Mouse (Mus musculus): ENCODE measurements around the gene Cpeb1.

Cpeb1 gene

DNA sequence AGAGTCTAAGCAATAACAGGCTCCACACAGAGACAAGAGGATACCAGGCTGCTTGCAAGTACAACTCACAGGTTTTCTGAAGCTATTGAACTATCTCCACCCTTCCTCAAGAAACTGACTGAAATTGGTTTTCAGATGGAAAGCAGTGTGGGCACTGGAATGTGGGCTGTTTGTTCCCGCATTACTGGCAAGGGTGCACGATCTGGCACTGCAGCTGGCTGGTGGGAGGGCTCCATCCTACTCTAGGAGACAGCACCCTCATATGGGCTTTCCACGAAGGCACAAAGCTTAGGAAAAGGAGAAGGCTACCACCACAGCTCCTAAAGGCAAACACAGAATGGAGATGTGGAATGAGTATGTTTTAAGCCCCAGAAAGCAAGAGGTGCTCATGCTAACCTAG, 85.5 kb downstream of the Cpeb1 start:
- no peak for DNase-seq

DNA sequence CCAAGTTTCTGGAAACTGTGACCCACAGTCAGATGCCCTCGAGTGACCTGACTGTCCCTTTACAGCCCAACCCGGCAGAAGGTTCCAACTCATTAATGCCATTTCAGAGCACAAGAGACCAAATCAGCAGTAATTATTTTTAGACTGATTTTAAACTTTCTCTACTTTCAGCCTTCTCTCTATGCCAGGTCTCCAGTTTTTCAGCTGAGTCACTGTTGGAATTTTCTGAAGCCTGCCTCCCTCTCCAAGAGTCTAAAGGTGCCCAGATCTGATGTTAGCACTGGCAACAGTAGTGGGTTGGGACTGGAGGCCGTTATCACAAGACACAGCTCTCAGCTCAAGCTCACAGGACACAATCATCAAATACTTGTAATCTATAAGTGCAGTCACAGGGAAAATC, 87.3 kb downstream of the Cpeb1 start:
- no peak for DNase-seq

DNA sequence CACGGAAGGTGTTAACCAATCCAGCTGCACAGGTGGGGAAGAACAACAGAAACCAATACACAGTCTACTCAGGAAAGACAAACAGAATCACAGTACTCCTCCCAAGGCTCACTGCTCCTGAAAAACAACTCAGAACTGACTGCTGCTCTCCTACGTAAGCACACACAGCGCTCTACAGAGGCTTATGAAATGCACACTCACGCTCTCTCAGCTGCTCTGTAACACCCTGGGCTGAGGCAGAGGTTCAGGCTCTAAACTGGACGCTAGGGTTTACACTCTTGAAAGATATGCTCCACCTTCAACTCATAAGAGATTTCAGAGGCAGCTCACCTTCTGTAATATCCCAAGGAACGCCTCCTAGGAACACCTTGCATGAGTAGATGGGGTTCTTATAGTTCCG, 98.3 kb downstream of the Cpeb1 start:
- no peak for DNase-seq

DNA sequence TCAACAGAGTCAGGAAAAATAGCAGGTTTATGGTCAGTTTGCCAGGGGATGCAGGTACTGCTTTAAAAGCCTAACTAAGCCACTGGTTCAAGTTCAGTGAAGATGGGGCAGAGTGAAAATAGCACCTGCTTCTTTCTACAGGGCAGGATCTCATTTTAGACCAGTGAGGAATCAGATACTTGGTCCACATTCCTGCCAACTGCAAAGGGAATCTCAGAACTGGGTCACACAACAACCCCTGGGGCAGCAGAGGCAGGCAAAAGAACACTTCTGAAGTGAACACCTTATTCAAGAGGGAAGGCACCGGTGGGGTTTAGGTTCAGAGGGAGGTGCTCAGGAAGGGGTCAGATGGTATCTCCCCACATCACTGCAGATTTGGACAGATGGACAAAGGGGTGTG, 98.9 kb downstream of the Cpeb1 start:
- DNase-seq: no peak

DNA sequence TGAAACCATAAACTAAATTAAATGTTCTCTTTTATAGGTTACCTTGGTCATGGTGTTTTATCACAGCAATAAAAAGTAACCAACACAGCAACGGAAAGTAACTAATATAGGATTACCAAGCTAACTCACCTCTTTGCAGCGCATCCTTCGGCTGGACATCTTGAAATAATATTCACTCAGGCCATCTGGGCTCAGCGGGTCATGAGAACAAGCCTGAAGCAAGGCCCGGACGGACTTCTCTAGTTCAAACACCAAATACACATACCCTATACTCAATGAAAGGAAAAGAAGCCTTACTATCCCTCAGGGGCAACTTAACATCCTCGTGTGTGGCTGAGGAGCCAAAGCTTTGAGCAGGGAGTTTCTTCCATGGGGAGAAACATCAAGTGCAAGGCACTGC, 99.5 kb downstream of the Cpeb1 start:
- DNase-seq: no peak

DNA sequence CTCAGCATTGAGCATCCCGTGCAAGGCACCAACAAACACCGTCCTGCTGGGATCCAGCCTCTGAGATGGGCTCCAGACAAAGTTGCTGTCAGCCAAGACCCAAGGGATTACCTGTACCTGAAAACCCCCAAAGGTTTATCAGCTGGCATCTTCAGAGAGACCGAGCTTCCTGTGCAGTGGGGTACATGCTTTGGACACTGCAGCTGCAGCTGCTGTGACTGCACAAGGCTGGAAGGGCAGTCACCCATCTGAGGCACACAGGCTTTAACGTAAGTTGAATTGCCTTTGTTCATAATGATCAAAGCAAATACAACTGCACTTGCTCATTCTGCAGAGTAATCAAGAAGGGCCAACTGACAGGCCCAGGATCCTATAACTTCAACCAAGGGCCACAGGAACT, 103.4 kb downstream of the Cpeb1 start:
- peak; percentile 51 for DNase-seq

DNA sequence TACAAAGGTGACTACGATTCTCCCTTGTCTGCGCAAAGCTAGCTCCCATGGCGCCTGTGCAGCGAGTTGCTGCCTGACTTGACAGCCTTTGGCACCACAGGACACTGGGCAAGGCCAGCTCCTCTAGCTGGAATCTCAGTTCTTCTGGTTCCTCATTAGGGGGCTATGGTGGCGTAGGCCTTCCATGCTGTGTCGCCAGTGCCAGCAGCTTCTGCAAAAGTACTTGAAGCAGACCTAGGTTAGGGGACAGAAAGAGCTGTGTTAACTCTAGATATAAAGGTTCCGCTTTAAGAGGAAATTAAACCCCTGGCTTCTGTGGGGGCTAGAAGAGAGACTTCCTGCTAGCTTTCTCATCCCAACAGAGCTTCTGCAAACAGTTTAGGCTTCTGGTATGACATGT, 107.1 kb downstream of the Cpeb1 start:
- DNase-seq: no peak

DNA sequence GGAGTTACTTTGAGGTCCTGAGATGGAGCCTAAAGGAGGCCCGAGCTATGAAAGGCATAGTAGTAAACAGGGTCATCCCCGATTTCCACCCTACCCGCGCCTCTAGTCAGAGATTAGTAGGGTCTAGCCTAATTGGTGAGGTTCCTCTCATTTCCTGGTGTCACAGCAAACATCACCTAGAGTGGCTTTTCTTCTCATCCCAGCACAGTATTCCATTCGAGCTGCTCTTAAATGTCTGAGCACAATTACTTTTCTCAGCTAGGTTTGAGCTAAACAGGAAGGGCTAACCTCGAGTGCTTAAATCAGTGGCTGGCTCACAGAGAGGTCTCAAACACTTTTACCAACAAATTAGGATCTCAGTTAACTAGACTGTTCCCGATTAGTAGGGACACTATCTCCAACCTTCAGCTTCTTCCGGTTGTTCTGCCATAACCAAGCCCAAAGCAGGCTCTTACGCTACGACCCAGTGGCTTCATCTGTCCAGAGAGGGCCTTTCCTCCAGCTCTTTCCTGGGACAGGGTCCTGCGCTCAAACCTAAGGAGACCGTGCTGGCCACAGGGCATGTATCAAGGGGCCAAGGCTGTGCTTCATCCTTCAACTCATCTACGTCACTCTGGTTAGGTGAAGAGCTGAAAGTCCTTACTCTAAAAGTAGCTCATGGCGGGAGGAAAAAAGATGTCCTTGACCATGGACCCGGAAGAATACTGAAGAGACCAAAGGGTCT, 109.7 kb downstream of the Cpeb1 start:
- no peak for DNase-seq

DNA sequence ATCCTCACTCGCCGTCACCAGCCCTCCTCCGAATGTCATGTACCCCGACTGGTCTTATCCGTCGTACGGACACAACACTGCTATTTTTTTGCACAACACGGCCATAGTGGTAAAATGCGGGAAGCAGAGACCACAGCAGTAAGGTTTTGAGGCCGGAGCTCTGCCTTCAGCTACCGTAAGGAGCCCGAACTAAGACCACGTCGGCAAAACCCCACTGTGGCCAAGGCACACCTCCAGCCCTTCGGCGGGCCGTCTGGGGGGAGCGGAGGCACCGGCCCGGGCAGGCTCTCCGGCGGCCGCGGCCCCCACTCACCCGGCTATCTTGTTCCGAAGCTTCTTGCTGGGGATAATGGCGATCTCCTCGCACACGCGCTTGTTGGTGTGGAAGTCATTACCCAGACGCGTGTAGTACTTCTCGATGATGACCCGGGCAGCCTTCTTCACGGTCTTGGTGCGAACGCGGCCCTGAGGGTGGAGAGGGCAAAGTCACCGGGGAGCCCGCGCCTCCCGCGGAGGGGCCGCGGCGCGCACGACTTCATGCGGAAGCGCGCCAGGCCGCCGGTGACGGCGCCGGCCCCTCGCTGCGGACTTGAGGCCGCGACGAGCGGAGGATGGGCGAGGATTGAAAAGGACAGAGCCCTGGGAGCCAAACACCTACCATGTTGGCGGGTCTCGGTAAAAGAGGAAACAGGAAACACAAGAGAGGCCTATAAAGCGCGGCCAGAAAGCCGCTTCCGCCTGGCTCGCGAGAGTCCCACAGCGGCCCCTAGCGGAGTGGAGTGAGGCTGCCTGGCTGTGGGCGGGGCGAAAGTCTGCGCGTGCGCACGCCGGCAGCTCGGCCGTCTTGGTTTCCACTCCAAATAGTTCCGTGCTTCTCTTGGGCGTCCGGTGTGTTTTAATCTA, 110.5 kb downstream of the Cpeb1 start, which contains the start of gene Rps17:
Gene Rps17, minus strand, starts transcription at position 711 of the 903 bp plus-strand sequence.
- DNase-seq: peak; percentile 99

DNA sequence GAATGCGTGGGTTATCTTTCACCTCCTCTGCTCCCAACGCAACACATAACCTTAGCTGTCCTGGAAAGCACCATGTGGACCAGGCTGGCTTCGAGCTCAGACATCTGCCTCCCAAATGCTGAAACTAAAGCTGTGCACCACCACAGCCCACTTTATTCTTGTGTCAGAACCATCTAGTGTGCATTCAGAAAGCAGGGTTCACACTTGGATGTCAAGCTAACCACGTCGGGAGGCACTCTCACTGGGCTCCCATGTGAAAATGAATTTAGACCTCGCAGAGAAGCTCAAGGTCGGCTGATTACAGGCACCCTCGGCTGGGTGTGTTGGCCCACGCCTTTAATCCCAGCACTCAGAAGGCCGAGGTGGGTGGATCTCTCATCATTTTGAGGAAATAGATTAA, 111.4 kb downstream of the Cpeb1 start:
- no peak for DNase-seq

DNA sequence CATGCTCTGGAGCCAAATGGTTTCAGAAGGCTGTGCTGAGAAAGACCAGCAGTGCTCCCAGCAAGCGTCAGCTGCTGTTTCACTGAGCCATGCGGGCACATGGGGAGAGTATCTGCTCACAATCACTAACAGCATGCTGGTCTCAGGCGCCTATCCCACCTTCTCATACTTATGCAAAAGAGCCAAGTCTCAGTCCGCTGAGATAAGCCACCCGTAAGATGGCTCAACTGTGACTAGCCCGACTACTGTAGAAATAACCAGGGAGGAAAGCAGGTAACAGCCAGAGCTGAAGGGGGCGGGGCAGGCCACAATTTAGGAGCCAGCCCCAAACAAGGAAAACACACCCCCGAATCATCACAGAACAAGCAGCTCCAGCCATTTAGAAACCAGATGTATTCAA, 111.9 kb downstream of the Cpeb1 start:
- DNase-seq: no peak

DNA sequence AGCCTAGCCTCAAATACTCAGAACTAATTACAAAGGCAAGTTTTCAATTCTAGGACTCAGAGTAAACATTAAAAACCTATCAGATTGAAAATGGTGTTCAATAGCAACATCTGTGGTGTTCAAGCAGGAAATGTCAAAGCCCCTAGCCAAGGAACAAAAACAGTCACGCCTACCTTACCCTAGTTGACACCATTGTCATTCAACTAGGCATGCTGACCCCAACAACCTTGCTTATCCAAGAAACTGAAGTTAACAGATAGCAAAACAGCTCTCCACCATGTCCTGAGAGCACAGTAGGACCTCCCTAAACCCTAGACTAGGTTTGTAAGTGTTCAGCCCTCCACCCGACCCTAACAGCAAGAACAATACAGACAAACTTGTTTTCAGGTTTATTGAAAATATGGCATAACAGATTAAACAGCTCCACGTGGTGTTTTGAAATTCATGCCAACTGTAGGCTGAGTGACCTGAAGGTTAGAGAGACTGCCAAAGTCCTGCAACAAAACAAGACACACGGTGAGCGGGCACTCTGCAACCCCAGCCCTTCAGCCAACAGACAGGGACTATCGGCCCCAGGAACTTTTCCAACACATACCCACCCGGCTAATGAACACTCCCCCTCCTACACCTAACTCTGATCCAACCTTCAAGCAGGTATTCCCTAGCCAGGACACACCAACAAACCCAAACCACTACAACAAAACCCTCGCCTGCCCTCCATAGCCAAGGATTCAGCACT, 112.7 kb downstream of the Cpeb1 start:
- no peak for DNase-seq

DNA sequence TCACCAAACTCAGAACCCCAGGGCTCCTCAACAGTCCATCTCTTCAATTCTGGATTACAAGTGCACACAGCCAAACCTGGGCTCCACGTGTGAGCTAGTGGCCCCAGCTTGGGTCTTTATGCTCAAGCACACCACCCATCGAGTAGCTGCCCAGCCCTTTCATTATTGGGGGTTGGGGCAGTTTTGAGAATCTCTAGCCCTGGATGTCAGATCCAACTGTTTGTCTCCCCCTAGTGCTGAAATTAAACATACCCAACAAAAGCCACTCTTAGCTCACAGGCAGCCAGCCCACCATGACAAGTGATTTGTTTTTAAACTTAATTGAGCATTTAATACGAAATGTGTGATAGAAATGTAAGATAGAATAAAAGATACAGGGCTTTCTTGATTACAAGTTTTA, 113.7 kb downstream of the Cpeb1 start:
- no peak for DNase-seq

DNA sequence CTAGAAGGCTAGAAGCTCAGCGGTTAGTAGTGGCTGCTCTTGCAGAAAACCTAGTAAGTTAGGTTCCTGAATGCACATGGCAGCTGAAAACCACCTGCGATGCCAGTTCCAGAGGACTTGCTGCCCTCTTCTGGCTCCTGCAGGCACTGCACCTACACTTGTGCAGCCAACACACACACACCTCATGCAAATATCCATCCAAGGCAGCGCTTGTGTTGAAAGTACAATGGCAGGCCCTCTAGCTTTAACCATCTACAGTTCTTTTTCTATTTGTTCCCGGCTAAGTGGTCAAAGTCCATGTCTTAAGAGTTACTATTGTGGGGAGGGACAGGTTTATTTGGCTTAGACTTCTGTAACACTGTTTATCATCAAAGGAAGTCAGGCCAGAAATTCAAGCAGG, 115.5 kb downstream of the Cpeb1 start:
- peak; percentile 65 for DNase-seq

DNA sequence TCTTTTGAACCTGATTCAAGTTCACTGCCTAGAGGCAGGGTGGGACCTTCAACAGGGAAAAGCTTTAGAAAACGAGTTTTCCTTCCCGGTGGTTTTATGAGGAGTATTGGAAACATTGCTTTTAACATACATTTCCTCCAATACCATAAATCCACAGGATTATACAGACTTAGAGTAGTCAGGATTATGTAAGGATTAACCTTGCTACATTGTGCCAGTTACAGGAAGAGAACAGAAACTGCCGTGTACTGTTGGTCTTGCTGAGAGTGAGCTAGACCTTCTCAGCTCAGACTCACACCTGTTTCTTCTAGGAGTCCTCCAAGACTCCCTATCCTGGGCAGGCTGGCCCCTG, 116.8 kb downstream of the Cpeb1 start:
- DNase-seq: no peak

DNA sequence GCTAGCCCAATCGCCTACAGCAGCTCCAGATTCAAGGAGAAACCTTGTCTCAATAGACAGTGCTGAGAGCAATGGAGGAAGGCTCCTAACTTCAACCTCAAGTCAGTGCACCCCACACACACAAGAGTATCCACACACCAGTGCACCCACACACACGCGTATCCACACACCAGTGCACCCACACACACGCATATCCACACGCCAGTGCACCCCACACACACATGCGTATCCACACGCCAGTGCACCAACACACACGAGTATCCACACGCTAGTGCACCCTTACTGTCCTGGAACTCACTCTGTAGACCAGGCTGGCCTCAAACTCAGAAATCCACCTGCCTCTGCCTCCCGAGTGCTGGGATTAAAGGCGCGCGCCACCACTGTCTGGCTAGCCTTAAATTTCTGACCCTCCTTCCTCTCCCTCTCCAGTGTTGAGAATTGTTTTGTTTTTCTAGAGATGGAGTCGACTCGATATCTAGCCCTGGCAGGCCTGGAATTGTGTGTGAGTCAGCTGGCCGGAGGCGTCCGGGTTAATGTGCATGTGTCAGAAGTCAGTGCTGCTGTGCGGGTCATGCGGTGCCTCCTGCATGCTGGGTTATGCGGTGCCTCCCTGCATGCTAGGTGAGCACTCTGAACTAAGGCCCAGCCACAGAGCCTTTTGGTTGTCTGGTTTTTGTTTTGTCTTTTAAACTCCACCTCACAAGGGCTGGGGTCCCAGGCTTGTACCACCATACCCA, 117.3 kb downstream of the Cpeb1 start:
- no peak for DNase-seq

DNA sequence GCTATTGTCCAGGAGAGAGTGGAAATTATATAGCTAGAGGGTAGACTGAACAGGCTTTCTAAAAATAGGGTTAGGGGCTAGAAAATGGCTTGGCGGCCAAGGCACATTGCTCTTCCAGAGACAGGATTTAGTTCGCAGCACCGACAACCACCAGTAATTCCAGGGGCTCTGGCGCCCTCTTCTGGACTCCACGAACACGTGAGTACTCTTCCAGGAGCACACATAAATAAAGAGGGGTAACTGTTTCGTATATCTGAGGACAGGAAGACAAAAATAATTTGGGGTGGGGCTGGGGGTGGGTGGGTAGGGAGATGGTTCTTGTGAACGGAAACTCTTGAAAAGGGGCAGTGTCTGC, 118.9 kb downstream of the Cpeb1 start:
- peak; percentile 50 for DNase-seq

DNA sequence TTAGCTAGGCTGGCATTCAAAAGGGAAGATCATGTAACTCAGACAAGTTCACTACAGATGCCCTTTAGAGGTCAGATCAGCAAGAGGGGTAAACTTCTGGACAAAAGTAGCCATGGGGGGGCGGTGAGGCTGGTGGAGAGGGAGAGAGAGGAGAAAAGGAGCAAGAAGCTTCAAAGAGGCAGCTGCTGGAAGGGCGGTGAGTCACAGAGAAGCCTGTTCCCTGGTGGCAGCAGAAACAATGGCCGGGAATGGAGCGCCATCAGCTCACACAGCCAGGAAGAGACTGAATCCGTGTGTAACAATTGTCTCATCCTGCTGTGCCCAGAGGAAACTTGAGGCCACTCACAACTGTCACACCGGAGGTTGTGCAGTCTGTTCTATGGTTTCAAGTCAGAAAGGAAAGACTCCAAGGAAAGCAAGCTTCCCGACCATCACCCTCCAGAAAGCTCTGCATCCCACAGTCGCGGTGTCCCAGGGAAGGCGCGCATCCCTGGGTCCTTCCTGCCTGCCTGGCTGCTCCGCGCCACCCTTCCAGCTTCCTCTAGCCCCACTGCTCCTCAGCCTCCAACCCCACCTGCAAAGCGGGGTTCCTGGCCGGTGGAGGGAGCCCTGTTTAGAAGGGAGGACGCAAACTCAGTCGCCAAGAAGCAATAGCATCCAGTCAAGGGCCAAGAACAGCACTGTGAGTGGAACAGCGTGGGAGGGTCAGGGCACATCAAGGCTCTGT, 119.4 kb downstream of the Cpeb1 start:
- no peak for DNase-seq

DNA sequence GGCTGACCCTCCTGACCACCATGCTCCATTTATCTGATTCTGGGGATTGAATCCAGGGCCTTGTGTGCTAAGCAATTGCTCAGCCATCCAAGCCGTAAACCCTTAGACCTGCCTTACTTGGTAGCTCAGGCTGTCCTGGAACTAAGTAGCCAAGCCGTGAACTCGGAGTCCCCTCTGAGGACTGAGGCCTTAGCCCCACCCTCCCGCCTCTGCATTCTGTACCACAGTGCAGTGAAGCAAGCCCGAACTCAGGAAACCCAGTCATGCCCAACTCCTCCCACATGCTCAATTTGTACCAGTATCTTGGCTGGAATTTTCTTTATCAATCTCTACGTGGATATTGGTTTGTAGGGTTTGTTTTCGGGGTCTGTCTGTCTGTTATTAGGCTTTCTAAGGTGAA, 123.4 kb downstream of the Cpeb1 start:
- no peak for DNase-seq

DNA sequence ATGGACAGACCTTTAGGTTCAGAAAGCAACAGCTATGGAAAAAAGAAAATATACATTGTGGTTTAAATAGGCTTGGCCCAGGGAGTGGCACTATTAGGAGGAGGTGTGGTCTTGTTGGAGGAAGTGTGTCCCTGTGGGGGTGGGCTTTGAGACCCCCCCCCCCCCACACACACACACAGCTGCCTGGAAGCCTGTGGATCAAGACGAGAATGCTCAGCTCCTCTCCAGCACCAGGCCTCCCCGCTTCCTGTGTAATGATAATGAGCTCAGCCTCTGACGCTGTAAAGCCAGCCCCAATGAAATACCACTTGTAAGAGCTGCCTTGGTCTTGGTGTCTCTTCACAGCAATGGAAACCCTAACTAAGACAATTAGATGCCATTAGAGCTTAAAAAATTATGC, 124.5 kb downstream of the Cpeb1 start:
- DNase-seq: no peak

DNA sequence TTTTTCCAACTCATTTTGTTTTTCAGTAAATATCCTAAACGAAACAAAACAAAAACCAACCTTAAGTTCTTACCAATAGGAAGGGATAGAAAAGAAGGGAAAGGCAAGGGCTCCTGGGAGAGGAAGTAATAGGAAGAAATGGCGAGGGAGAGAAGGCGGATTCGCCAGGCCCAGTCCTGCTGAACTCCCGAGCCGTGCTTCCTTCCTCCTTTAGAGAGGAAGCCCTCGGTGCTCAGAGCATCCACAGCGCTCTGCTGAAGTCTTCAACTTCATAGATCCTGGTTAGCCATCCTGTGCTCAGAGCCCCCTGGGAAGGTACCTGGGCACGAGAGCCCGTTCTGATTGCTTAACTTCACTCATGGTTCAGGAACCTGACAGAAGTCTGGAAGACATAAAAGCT, 127.6 kb downstream of the Cpeb1 start:
- no peak for DNase-seq

DNA sequence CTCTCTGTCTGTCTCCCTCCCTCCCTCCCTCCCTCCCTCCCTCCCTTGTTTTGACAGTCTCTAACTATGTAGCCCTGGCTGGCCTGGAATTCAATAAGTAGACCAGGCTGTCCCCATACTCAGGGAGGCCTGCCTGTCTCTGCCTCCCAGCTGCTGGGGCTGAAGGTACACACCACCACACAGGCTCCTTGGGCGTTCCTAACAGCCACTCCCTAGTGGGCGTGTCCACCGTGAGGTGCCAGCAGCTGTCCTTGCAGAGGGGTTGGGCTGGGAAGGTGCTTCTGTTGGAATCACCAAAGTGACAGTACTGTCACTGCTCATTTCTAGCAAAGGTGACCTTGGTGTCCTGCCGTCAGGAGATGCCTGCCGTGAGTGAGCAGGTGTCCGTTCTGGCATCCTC, 128.4 kb downstream of the Cpeb1 start:
- DNase-seq: no peak

All from thymus, postnatal 25 days (tissue).